Mouse (Mus musculus) mature B cell (primary cell): ENCODE data around the gene Ndufc1.
"Not testable (repeated sequence)": the region's sequence is repeated elsewhere in the genome, so short reads cannot be mapped to it uniquely, and the experiment has no call there.

Source experiments
- in situ Hi-C: fragments of 300-500 bp; cut with MboI; formaldehyde crosslinking; loops from 2 replicates; pipeline ENCODE4 v1.14.3; 2019

Ndufc1 gene

DNA sequence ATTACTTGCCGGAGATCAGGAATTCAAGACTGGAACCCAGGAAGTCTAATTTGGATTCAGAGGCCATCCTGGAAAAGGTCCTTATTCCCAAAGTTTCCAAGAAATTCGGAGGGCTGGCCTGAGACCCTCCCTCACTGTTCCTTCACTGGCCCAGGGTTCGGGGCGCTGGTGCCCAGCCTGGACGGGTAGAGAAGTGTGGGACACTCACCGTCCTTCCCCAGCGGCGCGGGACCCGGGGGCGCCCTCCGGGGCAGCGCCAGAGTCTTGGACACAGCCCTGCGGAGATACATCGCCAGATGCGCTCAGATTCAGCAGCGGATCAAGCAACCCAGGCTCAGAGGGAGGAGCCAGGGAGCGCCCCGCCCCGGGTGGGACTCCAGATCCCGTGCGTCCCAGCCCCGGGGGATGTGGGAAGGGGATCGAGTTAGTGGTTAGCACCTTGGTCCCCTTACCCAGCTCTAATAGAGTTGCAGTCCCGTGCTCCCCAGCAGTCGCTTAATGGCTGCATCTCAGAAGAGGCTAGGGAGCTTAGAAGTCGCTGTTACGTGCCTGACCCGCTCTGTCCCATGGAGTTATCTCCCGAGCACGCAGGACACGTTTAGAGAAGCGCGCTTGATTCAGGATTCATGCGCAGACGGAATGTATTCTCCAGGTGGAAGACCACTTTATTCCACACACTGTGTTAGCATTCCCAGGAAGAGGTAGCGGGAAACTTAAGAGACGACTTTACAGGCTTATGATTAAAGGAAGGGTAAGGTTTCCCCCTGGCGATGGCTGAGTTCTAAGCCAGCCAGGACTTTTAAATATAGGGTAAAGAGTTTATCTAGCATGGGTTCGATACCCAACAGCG, 12.3 kb downstream of the Ndufc1 start, which contains the start of gene Mgarp:
Gene Mgarp (minus strand): TSS at position 520 of the 850 bp plus-strand sequence.
- in situ Hi-C loops, result no loop called here

DNA sequence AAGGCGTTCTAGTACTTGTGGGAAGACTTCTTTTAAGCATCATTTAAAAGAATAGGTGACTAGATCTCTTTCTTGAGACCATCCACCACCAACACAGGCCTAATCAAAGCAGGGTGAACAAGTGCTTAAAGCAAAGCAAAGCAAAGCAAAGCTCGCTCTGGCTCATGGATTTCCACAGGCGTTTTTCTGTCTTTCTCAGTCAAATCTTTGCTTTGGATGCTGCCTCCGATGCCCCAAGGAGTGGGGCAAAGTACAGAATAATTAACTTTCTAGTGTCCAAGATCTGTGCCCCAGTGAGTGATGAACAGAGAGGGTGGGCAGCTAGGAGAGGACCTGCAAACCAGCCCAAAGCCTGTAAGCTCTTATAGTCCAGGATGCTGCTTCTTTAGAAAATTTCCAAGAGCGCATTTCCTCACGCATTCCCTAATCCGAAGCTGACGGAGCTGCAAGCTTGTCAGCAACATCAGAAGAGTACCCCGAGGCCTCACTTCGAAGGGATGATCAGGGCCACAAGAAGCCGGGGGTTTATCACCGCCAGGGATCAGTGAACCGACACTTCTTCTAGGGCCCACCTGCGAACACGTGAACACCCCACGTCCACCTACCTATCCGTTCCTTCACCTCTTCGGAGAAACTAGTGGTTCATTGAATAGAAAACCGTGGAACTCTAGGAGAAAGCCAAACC, 13.2 kb downstream of the Ndufc1 start:
- in situ Hi-C loops, result no loop called here

DNA sequence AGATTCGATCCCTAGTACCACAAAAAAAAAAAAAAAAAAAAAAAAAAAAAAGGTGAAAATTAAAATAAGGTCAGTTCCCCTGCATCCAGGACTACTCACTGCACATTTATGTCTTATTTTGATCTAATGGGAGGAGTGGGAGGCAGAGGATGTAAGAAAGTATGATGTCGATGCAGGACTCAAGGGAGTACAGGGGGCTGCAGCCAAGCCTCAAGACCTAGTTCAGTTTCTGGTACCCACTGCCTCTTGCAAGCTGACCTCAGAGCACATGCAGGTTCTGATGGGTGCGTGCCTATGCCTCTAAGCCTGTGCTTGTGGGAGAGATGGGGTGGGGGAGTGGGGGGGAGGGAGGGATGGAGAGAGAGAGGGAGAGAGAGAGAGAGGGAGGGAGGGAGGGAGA, 13.9 kb downstream of the Ndufc1 start:
- in situ Hi-C loops, result no loop called here

DNA sequence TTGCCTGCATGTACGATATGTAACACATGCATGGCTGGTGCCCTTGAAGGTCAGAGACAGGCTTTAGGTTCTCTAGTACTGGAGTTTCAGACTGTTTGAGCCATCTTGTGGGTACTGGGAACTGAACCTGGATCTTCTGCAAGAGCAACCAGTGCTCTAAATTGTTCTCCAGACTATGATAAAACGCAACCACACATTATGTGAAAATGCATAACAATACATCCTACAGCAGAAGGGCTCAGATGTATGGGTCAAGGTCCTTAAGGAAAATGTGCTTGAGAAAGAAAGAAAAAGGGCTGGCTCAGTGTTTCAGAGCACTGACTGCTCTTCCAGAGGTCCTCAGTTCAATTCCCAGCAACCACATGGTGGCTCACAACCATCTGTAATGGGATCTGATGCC, 15.1 kb downstream of the Ndufc1 start:
- in situ Hi-C loops, result no loop called here

DNA sequence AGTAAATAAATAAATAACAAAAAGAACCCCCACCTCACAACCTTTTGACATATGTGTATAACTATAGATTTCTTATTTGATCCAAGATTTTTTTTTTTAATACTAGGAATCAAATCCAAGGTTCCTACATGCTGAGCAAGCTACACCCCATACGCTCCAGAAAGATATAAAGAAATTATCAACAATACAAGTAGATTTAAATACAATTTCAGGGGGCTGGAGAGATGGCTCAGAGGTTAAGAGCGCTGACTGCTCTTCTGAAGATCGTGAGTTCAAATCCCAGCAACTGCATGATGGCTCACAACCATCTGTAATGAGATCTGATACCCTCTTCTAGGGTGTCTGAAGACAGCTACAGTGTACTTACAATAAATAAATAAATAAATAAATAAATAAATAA, 15.8 kb downstream of the Ndufc1 start:
- in situ Hi-C loops, result not testable (repeated sequence)

DNA sequence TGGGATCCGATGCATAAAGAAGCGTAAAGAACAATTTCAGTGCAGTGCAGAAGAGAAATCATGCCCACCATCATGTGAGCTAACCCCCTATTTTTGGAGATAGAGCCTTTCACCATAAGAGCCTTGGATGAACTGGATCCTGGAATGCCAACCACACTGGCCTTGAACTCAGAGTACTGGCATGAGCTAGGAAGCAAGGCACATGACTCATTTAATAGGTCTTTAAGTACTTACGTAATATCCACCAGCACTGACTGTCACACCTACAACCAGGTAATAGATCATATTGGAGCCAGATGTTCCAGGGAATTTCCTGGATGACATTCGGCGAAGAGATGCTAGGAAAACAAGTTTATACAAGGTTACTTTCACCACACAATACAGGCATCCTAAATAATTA, 17.2 kb downstream of the Ndufc1 start:
- in situ Hi-C loops, result no loop called here

DNA sequence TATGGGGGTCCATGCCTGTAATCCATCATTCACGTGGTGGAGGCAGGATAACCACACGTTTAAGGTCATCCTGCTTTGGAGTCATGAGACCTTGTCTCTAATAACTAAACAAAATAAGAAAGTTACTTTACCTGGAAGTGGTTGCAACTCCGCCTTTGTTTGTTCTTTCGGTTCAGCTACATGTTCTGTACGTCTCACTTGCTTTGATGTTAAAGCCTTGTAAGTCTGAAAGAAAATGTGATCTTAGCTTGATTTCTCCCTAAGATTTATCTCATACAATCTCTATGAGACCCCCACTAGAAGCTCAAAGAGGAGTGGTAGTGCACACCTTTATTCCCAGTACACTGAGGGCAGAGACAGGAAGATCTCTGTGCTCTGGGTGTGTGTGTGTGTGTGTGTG, 17.7 kb downstream of the Ndufc1 start:
- in situ Hi-C loops, result no loop called here

DNA sequence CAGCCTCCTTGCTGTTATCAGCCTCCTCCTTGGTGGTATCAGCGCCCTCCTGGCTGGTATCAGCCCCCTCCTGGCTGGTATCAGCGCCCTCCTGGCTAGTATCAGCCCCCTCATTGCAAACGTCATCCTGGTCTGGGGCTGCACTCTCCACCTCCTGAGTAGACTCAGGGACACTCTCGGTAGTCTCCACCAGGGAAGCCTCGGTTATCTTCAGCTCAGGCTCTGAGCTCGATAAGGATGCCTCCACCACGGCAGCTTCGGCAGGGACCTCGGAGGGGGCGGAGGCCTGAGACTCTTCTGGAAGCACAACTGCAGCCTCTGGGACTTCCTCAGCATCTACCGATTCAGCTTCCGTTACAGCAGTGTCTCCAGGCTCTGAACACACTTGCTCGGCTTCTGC, 19.9 kb downstream of the Ndufc1 start:
- in situ Hi-C loops, result no loop called here

DNA sequence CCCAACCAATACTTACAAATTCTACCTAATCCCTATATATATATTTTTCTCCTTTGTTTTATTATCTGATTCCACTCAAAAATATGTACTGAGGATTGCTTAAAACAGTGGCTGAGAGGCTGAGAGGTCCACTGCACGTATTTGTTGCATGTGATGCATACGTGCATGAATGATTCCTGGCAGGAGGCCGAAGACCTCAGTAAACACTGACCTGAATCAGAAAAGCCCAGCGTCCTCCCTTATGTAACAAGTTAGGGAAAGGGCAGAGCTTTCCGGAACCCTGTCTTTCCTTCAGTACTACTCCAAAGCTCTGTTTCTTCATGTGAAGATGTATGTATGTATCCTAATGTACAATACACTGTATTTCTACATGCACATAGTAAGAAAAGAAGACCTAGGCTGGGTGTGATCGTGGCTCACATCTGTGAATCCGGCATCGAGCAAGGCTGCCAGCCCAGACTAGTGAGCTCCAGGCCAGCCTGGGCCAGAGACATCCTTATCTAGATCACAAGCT, 20.9 kb downstream of the Ndufc1 start:
- in situ Hi-C loops, result no loop called here

DNA sequence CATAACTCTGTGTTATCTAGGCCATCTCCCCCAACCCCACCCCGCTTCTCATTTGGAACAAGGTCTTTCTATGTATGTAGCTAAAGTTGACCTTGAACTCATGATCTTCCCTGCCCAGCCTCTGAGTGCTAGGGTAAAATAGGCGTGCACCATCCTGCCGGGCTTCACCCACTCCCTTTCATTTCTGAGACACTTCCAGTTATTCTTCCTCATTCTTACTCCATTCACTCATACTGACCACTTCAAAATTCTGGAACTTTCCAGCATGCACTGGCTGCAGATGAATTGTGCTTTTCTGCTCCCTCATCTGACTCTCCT, 21.7 kb downstream of the Ndufc1 start:
- in situ Hi-C loops, result no loop called here

DNA sequence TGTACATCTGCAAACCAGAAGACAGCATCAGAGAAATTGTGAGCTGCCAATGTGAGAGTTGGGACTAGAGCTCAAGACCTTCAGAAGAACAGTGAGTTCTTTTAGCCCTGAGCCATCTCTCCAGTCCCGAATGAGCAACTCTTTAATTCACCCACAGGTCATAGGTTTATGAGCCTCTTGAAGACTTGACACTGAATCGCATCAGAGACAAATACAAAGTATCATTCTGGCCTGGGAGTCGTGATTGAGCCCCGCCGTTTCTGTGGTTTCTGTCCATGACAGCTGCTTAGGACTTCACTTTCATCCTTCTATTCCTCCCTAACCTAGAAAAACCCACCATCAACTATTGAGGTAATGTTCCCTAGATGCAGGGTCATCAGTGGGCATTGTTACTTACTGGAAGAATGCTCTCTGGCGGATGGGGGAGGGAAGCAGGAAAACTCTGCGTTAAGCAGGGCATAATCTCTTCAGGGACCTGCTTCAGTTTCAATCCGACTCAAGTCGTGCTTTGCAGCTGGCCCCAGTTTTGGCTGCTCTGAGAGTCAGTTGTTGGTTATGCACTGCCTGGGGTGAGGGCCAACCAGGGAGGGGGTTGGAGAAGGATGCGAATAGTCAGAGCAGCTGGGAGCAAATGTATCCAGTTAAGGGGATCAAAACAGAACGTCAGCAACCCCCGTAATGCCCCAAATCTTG, 22.2 kb downstream of the Ndufc1 start:
- in situ Hi-C loops, result no loop called here

DNA sequence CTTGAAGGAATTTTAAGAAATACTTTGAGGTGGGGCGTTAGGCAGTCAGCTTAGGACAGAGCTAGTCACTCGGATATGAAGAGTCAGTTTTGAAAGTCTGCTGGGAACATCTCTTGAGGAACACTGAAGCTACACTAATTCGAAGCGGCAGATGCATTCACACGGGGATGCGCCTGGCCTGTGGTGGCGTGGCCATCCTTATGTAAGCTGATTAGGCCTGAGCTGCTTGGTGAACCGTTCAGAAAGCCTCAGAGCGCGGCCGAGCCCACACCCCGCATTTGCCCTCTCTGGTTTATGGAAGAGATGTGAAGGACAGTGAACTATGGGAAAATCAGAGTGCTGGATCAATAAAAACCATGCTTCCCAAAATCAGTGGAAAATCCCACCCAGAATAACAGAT, 25.4 kb downstream of the Ndufc1 start:
- in situ Hi-C loops, result no loop called here

DNA sequence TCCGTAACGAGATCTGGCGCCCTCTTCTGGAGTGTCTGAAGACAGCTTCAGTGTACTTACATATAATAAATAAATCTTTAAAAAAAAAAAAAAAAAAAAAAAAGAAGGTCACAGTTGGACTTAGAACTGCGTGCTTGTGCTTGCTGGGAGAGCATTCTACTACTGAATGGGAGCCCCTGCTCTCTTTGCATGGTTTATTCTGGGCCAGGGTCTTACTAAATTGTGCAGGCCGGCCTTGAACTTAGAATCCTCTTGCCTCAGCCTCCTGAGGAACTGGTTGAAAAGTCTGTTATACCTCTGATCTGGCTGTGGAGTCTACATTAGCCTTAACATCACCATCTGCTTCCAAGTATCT, 28.2 kb downstream of the Ndufc1 start:
- in situ Hi-C loops, result no loop called here

DNA sequence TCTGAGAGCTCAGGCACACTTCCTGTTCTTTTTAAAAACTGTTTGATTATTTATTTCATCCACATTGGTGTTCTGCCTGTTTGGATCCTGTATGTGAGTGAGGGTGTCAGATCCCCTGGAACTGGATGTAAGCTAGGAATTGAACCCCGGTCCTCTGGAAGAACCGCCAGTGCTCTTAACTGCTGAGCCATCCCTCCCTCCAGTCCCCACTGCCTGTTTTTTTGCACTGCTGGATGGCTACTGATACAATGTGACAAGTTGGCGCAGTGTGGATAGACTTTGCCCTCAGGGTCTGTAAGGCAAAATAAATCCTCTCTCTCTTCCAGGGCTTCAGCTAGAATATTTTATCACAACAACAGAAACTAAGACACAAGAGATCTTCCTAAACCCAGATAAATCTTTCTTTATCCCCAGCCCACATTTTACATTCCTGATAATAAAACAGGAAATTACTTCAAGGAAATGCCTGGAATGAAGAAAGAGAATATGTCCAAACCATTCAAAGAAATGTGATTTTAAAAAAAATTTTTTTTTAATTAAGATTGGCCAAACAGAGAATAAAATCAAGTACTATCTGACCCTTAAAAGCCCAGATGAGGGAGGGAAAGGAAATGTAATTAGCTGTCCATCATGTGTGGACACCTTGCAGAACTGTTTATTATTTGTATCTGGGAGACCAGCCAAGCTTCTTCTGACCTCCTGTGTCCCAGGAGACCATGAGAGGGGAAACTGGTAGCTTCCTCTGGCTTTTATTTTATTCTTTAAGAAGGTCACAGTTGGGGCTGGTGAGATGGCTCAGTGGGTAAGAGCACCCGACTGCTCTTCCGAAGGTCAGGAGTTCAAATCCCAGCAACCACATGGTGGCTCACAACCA, 28.8 kb downstream of the Ndufc1 start:
- in situ Hi-C loops, result no loop called here

DNA sequence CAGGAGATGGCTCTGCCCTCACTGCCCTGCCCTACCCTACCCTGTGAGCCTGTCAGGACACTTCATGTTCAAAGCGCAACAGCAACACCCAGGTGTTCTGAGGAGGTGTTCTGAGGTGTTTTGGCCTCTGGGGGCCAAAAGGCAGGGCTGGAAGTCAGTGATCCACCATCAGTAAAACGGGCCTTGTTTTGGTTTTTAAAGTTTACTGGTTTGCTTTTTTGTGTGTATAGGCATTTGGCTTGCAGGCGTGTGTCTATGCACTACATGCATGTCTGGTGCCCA, 30.2 kb downstream of the Ndufc1 start:
- in situ Hi-C loops, result no loop called here

DNA sequence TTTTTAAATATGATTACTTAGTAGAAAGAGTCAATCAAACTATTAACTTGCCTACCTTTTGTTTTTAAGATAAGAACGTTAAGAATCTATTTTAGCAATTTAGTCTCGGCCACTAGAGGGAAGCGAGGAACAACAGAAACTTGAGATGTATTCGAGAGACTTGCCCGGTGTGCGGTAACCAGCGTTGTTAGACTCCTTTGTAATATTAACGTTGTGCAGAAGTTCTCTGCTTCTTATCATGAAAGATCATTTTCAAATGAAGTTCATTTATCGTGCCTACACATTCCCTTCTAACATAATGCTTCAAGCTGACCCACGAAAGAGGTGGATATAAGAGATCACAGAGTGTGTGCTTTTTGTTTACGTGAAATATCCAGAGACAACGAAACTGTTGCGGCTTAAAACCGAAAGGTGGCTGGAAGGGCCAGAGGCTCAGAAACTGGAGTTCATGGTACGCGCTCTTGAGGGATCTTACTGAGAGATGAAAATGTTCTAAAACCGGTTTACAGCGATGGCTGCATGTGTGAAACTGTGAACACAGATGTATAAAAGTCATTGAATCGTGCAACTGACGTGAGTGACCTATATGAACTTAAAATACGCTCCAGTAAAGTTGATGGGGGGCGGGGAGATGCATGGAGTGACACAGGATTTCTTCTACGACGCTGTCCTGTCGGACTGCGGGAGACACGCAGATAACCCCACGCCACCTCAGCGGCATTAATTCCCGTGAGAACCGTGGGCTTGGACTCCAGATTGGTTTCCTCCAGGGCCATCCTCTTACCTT, 30.7 kb downstream of the Ndufc1 start:
- in situ Hi-C loops, result no loop called here

DNA sequence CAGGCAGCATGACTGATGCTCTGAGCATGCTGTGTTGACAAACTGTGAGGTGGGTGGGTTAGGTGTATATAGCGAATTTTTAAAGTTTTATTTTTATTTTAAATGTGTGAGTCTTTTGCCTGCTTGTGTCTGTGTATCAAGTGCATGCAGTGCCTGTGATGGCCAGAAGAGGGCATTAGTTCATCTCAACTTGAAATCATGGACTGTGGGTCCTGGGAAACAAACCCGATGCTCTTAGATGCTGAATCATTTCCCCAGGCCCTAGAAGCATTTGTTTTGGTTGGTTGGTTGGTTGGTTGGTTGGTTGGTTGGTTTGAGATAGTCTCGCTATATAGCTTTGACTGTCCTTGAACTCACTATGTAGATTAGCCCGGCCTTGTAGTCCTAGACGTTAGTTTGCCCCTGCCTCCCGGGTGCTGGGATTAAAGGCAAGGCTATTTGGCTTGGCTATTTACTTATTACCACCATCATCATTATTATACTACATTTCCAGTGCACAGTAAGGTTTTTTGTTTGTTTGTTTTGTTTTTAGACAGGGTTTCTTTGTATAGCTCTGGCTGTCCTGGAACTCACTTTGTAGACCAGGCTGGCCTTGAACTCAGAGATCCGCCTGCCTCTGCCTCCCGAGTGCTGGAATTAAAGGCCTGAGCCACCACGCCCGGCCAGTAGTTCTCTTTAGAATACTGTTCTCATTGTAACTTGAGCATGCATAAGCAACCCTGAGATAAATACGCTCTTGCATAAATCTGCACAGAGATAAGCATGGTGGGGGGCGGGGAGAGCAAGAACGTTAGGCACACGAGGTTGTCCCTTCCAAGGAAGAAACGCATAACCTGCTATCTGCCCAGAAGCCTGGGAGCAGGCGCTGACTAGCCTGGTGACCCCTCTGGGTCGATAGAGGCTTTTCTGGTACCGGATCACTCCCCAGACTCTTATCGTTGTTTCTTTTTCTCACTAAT, 33.2 kb downstream of the Ndufc1 start:
- in situ Hi-C loops, result no loop called here

DNA sequence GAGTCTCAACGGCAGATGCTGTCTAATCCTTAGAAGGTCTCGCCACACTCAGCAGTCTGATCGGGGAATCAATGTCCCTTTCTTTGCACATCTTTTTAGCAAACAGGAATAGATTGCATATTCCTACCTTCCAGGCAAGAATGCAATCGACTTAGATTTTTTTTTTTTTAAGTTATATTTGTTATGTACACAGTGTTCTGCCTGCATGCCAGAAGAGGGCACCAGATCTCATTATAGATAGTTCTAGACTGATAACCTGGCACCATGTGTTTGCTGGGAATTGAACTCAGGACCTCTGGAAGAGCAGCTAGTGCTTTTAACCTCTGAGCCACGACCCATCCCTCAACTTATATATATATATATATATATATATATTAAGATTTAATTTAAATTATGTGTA, 35.2 kb downstream of the Ndufc1 start:
- in situ Hi-C loops, result no loop called here

DNA sequence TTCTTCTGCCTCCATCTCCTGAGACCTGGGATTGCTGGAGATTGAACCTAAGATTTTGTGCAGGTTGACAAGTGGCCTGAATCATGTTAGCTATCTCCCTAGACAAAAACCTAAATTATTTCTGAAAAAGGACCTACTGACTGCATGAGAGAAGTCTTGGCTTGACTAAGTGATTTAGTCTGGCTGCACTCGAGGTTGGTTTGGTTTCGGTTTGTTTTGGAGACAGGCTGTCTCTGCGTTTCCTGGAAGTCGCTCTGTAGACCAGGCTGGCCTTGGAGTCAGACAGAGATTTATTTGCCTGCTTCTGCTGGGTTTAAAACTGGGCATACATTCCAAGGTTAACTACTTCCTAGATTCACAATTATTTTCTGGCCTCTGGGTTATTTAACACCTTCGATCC, 35.9 kb downstream of the Ndufc1 start:
- in situ Hi-C loops, result no loop called here

DNA sequence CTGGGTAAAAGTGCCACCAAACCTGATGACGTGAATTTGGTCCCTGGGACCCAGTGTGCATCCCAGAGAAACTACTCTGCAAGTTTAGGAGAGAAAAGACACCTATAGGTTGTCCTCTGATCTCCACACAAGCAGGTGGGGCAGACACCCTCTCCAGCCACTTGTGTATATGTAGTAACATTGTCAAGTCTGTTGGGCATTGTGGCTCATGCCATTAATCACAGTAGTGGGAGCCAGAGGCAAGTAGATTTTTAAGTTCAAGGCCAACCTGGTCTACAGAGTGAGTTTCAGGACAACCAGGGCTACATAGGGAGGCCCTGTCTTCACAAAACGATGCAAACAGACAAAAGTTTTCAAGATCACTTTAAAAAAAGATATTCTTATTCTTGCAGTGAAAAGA, 37.0 kb downstream of the Ndufc1 start:
- in situ Hi-C loops, result no loop called here
